Mouse (Mus musculus) kidney, adult 8-10 months (tissue): ENCODE data around the gene Fbxo34.
"Not testable (repeated sequence)": the region's sequence is repeated elsewhere in the genome, so short reads cannot be mapped to it uniquely, and the experiment has no call there.

ENCODE experiments used
- DNase-seq, 2 experiments: peaks; one replicate each; pipeline ENCODE4 v3.0.0; 2022

The Fbxo34 gene

DNA sequence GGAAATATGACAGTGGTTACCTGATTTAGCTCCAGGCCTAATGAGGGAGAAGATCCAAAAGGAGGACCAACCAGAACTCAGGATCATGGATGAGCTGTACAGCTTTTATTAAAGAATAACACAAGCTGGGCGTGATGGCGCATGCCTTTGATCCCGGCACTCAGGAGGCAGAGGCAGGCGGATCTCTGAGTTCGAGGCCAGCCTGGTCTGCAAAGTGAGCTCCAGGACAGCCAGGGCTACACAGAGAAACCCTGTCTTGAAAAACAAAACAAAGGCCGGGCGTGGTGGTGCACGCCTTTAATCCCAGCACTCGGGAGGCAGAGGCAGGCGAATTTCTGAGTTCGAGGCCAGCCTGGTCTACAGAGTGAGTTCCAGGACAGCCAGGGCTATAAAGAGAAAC lies 120.3 kb downstream of the Fbxo34 start, which contains the start of gene Atg14:
Atg14 (minus strand) TSS at position 101 of the 400 bp plus-strand sequence.
- DNase-seq, result not testable (repeated sequence)

GRCm38 (mm10) chr14:47572707-47573106 lies 122.5 kb downstream of the Fbxo34 start:
- DNase-seq, result no peak

- no peak for DNase-seq
Measured at GRCm38 (mm10) chr14:47574721-47575120, 124.5 kb downstream of the Fbxo34 start.

DNA sequence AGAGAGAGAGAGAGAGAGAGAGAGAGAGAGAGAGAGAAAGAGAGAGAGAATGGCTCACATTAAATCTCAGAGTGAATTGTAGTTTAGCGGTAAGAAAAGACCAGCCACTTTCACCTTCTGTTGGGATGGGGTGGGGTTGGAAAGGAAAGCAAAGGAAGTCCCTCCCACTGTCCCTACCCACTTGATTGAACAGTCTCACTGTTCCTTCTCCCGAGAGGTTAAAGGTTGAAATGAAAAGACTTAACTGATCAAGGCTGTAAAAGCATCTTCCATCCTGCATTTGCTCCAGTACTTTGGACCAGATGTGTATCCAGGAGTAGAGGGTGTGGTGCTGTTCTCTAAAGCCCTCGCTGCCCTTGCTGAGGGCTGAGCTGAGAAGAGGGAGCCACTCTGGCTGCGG lies 126.5 kb downstream of the Fbxo34 start:
- no peak for DNase-seq

- DNase-seq, result peak in 1 of 2 experiments; percentile 40
Measured at GRCm38 (mm10) chr14:47578086-47578485, 127.9 kb downstream of the Fbxo34 start.

DNA sequence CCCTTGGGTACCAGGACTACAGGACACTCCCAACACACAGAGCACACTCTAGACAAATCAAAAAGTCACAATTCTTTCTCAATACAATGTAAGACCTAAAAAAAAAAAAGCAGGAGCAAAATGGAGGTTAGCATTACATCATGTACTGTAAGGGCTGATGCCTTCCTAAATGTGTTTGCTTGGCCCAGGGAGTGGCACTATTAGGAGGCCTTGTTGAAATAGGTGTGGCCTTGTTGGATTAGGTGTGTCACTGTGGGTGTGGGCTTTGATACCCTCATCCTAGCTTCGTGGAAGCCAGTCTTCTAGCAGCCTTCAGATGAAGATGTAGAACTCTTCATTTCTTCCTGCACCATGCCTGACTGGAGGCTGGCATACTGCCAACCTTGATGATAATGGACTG lies 131.1 kb downstream of the Fbxo34 start:
- no peak for DNase-seq
